Mouse (Mus musculus): ENCODE data around the gene Ccdc155. TPM values are rescaled to one million over a fixed set of nuclear protein-coding genes. Genes with fewer than 3 reads are reported as not detected.

Ccdc155 gene
- polyA plus RNA-seq, 1 experiment from 2014 or later, result 0.07 TPM

- peaks cover 60% of the 10 kb centered on the region for H3K27me3 ChIP-seq
- H3K4me1 ChIP-seq (replicated peaks), result peaks cover 21% of the 10 kb centered on the region
- H3K4me2 ChIP-seq, result no peak overlapping the region
- ATAC-seq (ENCODE audit: insufficient read depth), result no peak
- H3K9ac ChIP-seq, result no peak overlapping the region
- no peak overlapping the region for H3K27ac ChIP-seq (replicated peaks)
- peaks cover 5% of the 10 kb centered on the region; the same call in 1 of the 2 replicates for H3K36me3 ChIP-seq (replicated peaks)
- H3K9me3 ChIP-seq (replicated peaks), result no peaks in the 10 kb centered on the region
- no peak overlapping the region for H3K4me3 ChIP-seq (replicated peaks)
- 63% methylated on average over 9 of the region's 9 CpGs for WGBS (ENCODE audit: insufficient replicate concordance)
Observed at GRCm38 (mm10) chr7:45162996-45163615, 41.6 kb downstream of the Ccdc155 start.

- WGBS (ENCODE audit: insufficient replicate concordance), result 25% methylated on average over 6 of the region's 6 CpGs
- Histone ChIP-seq H3K9ac (no peak overlapping the region), H3K4me3 (replicated peaks) (peak overlapping the region; percentile 50), H3K4me1 (replicated peaks) (peaks cover 21% of the 10 kb centered on the region), H3K9me3 (replicated peaks) (no peaks in the 10 kb centered on the region), H3K4me2 (peak overlapping the region; percentile 82), H3K27ac (replicated peaks) (no peak overlapping the region), H3K27me3 (peaks cover 54% of the 10 kb centered on the region), H3K36me3 (replicated peaks) (peaks cover 7% of the 10 kb centered on the region)
- no peak for ATAC-seq (ENCODE audit: insufficient read depth)
Observed at GRCm38 (mm10) chr7:45162551-45162950, 42.1 kb downstream of the Ccdc155 start.

DNA sequence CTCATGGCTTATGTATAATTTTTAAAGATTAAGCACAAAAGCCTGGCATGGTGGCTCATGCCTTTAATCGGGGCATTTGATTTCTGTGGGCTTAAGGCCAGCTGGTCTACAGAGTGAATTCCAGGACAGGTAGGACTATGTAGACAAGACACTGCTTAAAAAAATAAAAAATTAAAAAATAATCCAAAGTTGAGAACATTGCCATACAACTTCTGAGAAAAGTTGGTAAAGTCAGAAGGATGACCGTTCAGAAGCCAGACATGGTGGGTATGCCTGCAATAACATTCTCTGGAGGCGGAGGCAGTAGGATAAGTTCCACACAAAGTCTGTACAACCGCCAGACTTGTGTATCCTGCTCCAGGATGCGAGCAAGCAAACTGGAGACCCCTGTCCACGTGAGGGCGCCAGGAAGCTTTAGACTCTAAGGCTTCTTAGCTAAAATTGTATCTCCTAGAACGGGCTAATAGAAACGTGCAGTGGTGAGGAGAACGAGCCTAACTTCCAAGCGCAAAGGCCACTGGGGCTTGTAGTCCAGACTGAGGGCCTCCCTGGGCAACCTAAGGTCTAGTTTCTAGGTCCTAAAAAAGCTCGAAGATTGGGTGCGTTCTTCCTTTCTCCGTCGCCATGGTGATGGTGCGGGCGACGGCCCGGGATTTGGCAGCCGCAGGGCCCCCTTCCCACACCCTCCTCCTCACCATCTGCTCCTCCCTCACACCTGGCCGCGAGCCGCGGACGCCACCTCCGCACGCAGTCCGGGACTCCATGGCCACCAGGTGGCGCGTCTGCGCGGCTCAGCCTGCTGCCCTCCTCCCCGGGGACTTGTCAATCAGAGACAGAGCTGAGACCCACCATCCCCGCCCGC, 42.8 kb downstream of the Ccdc155 start:
- peak; percentile 73 for ATAC-seq (ENCODE audit: insufficient read depth)
- H3K27ac ChIP-seq (replicated peaks), result no peak overlapping the region

GRCm38 (mm10) chr7:45160866-45161265, 43.8 kb downstream of the Ccdc155 start:
- no peak overlapping the region for H3K4me2 ChIP-seq
- peaks cover 10% of the 10 kb centered on the region for H3K36me3 ChIP-seq (replicated peaks)
- H3K9me3 ChIP-seq (replicated peaks), result no peaks in the 10 kb centered on the region
- ATAC-seq (ENCODE audit: insufficient read depth), result no peak
- H3K27ac ChIP-seq (replicated peaks), result no peak overlapping the region
- WGBS (ENCODE audit: insufficient replicate concordance), result 77% methylated on average over 3 of the region's 3 CpGs
- no peak overlapping the region for H3K4me3 ChIP-seq (replicated peaks)
- peaks cover 21% of the 10 kb centered on the region for H3K4me1 ChIP-seq (replicated peaks)
- no peak overlapping the region for H3K9ac ChIP-seq
- peaks cover 37% of the 10 kb centered on the region for H3K27me3 ChIP-seq

More for the DNA sequence above, 42.8 kb downstream of the Ccdc155 start:
- Histone ChIP-seq H3K9ac (no peak overlapping the region), H3K4me2 (peak overlapping the region; percentile 82), H3K9me3 (replicated peaks) (no peaks in the 10 kb centered on the region), H3K27me3 (peaks cover 47% of the 10 kb centered on the region), H3K4me1 (replicated peaks) (peaks cover 21% of the 10 kb centered on the region), H3K4me3 (replicated peaks) (peak overlapping the region; percentile 50), H3K36me3 (replicated peaks) (peaks cover 10% of the 10 kb centered on the region)
- WGBS (ENCODE audit: insufficient replicate concordance), result 4% methylated on average over 35 of the region's 35 CpGs

- peaks cover 25% of the 10 kb centered on the region for H3K4me1 ChIP-seq (replicated peaks)
- H3K27me3 ChIP-seq, result peaks cover 32% of the 10 kb centered on the region
- WGBS (ENCODE audit: insufficient replicate concordance), result 78% methylated on average over 6 of the region's 6 CpGs
- no peaks in the 10 kb centered on the region for H3K9me3 ChIP-seq (replicated peaks)
- no peak overlapping the region for H3K9ac ChIP-seq
- H3K4me2 ChIP-seq, result no peak overlapping the region
- no peak overlapping the region for H3K27ac ChIP-seq (replicated peaks)
- no peak for ATAC-seq (ENCODE audit: insufficient read depth)
- peaks cover 10% of the 10 kb centered on the region for H3K36me3 ChIP-seq (replicated peaks)
- H3K4me3 ChIP-seq (replicated peaks), result no peak overlapping the region
Observed at GRCm38 (mm10) chr7:45160316-45160800, 44.3 kb downstream of the Ccdc155 start.

GRCm38 (mm10) chr7:45158991-45159390, 45.7 kb downstream of the Ccdc155 start:
- no peaks in the 10 kb centered on the region for H3K9me3 ChIP-seq (replicated peaks)
- H3K4me1 ChIP-seq (replicated peaks), result peaks cover 31% of the 10 kb centered on the region
- no peak overlapping the region for H3K4me3 ChIP-seq (replicated peaks)
- H3K4me2 ChIP-seq, result no peak overlapping the region
- no peak overlapping the region for H3K9ac ChIP-seq
- no peak for ATAC-seq (ENCODE audit: insufficient read depth)
- peaks cover 10% of the 10 kb centered on the region for H3K36me3 ChIP-seq (replicated peaks)
- peaks cover 18% of the 10 kb centered on the region for H3K27me3 ChIP-seq
- WGBS (ENCODE audit: insufficient replicate concordance), result 78% methylated on average over 6 of the region's 6 CpGs
- no peak overlapping the region for H3K27ac ChIP-seq (replicated peaks)

- 84% methylated on average over 14 of the region's 14 CpGs for WGBS (ENCODE audit: insufficient replicate concordance)
- Histone ChIP-seq H3K4me2 (no peak overlapping the region), H3K4me1 (replicated peaks) (peaks cover 33% of the 10 kb centered on the region), H3K36me3 (replicated peaks) (peaks cover 10% of the 10 kb centered on the region), H3K27ac (replicated peaks) (no peak overlapping the region), H3K27me3 (peaks cover 3% of the 10 kb centered on the region), H3K9ac (no peak overlapping the region), H3K9me3 (replicated peaks) (no peaks in the 10 kb centered on the region), H3K4me3 (replicated peaks) (no peak overlapping the region)
- ATAC-seq (ENCODE audit: insufficient read depth), result no peak
Observed at GRCm38 (mm10) chr7:45157459-45157858, 47.2 kb downstream of the Ccdc155 start.

- Histone ChIP-seq H3K27ac (replicated peaks) (no peak overlapping the region), H3K4me1 (replicated peaks) (peaks cover 27% of the 10 kb centered on the region), H3K36me3 (replicated peaks) (peaks cover 10% of the 10 kb centered on the region), H3K9me3 (replicated peaks) (no peaks in the 10 kb centered on the region), H3K4me2 (no peak overlapping the region), H3K27me3 (no peaks in the 10 kb centered on the region), H3K4me3 (replicated peaks) (no peak overlapping the region), H3K9ac (no peak overlapping the region)
- no peak for ATAC-seq (ENCODE audit: insufficient read depth)
- 81% methylated on average over 15 of the region's 15 CpGs for whole genome bisulfite sequencing (ENCODE audit: insufficient replicate concordance)
Observed at GRCm38 (mm10) chr7:45156206-45156605, 48.5 kb downstream of the Ccdc155 start.

DNA sequence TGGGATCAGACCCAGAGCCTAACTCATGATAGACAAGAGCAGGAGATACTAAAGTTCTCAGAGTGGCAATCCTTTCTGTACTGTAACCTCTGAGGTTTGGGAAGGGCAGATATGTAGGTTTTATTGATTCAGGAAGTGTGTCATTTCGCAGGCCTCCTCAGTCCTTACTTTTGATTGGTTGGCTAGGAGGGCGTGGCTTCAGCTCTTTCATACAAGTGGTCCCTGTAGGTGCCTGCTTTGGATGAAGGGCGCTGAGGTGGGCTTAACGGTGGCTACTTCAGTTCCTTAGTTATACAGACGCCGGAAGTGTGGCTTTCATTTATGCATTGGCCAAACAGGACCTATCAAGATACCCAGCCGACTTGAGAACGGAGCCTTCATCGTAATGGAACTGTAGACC, 49.1 kb downstream of the Ccdc155 start:
- Histone ChIP-seq H3K27ac (replicated peaks) (no peak overlapping the region), H3K9ac (no peak overlapping the region), H3K4me1 (replicated peaks) (peaks cover 32% of the 10 kb centered on the region), H3K9me3 (replicated peaks) (no peaks in the 10 kb centered on the region), H3K27me3 (no peaks in the 10 kb centered on the region), H3K4me3 (replicated peaks) (no peak overlapping the region), H3K36me3 (replicated peaks) (peaks cover 10% of the 10 kb centered on the region), H3K4me2 (0 out of 2 replicates have a peak overlapping the region, but pooled peaks have one; percentile 89)
- no peak for ATAC-seq (ENCODE audit: insufficient read depth)
- 74% methylated on average over 9 of the region's 9 CpGs for WGBS (ENCODE audit: insufficient replicate concordance)

- peaks cover 10% of the 10 kb centered on the region for H3K36me3 ChIP-seq (replicated peaks)
- no peaks in the 10 kb centered on the region for H3K27me3 ChIP-seq
- peaks cover 37% of the 10 kb centered on the region for H3K4me1 ChIP-seq (replicated peaks)
- ATAC-seq (ENCODE audit: insufficient read depth), result peak; percentile 12; the same call in 1 of the 2 replicates
- H3K9me3 ChIP-seq (replicated peaks), result no peaks in the 10 kb centered on the region
- 63% methylated on average over 12 of the region's 12 CpGs for WGBS (ENCODE audit: insufficient replicate concordance)
- peak overlapping the region; percentile 90 for H3K4me3 ChIP-seq (replicated peaks)
- H3K27ac ChIP-seq (replicated peaks), result peak overlapping the region; percentile 95
- H3K9ac ChIP-seq, result peak overlapping the region; percentile 21; the same call in 1 of the 2 replicates
- peak overlapping the region; percentile 89 for H3K4me2 ChIP-seq
Observed at GRCm38 (mm10) chr7:45154993-45155514, 49.6 kb downstream of the Ccdc155 start.
